Mouse (Mus musculus) limb, embryonic 14.5 days (tissue): ENCODE data around the gene Gm37240. TPM values are rescaled to one million over a fixed set of nuclear protein-coding genes. Genes with fewer than 3 reads are reported as not detected.
A peak's percentile ranks its signal among the peaks of the same experiment; 100 is the strongest.
"Not testable (repeated sequence)": the region's sequence is repeated elsewhere in the genome, so short reads cannot be mapped to it uniquely, and the experiment has no call there.

Source experiments
- ATAC-seq: fragments of 200-750 bp; cut with Nextera tagmentation; 2 replicates; pipeline ENCODE4 v1.8.0; 2017; ENCODE audit warnings: low read depth, moderate number of reproducible peaks, moderate TSS enrichment; ENCODE audit not compliant: low FRiP score
- DNase-seq: peaks from one replicate; pipeline ENCODE4 v3.0.0-alpha.2; 2015; ENCODE audit warnings: low spot score
- H3K27ac ChIP-seq: fragments of 300-500 bp; sonication (generic); replicated peaks from 2 replicates; pipeline ENCODE4 v1.5.1; 2014; ENCODE audit warnings: low read depth, mild to moderate bottlenecking, low read length, moderate library complexity, mixed read lengths
- H3K27me3 ChIP-seq: fragments of 300-500 bp; sonication (generic); 2 replicates; pipeline ENCODE4 v1.6.1; 2014; ENCODE audit warnings: low read length, mixed read lengths; ENCODE audit not compliant: control insufficient read depth, insufficient read depth
- H3K36me3 ChIP-seq: fragments of 300-500 bp; sonication (generic); 2 replicates; pipeline ENCODE4 v1.6.1; 2014; ENCODE audit warnings: mild to moderate bottlenecking, low read length, moderate library complexity, mixed read lengths; ENCODE audit not compliant: control insufficient read depth, insufficient read depth
- H3K4me1 ChIP-seq: fragments of 300-500 bp; sonication (generic); 2 replicates; pipeline ENCODE4 v1.6.1; 2014; ENCODE audit warnings: antibody characterized with exemption, low read length, mixed read lengths; ENCODE audit not compliant: control insufficient read depth, insufficient read depth
- H3K4me2 ChIP-seq: fragments of 300-500 bp; sonication (generic); replicated peaks from 2 replicates; pipeline ENCODE4 v1.6.1; 2014; ENCODE audit warnings: low read depth, mild to moderate bottlenecking, low read length, moderate library complexity; ENCODE audit not compliant: severe bottlenecking
- H3K4me3 ChIP-seq: fragments of 300-500 bp; sonication (generic); replicated peaks from 2 replicates; pipeline ENCODE4 v1.5.1; 2014; ENCODE audit warnings: low read length
- H3K9ac ChIP-seq: fragments of 300-500 bp; sonication (generic); 2 replicates; pipeline ENCODE4 v1.6.1; 2014; ENCODE audit warnings: mild to moderate bottlenecking, low read depth, low read length, moderate library complexity; ENCODE audit not compliant: severe bottlenecking
- H3K9me3 ChIP-seq: fragments of 300-500 bp; sonication (generic); 2 replicates; pipeline ENCODE4 v1.6.1; 2016; ENCODE audit warnings: low read length; ENCODE audit not compliant: control insufficient read depth
- POLR2A ChIP-seq: fragments of 200-500 bp; IDR thresholded peaks from 2 replicates; pipeline ENCODE4 v1.8.0; 2012; ENCODE audit warnings: inconsistent platforms, mild to moderate bottlenecking, moderate library complexity, borderline replicate concordance; ENCODE audit not compliant: insufficient read depth, insufficient read length; ENCODE audit errors: extremely low read depth
- WGBS: fragments of 180-500 bp; shearing (Covaris S2); extraction: QIAGEN DNeasy Blood & Tissue Kit; methylation state at CpG from one replicate; pipeline ENCODE4 v1.1.7; 2014; 5-methylcytosine and 5-hydroxymethylcytosine counted together
- polyA plus RNA-seq, 2 experiments: library from polyadenylated mRNA; depleted of rRNA in 1 of 2; stranded (reverse) in 1 of 2; unstranded in 1 of 2; fragments of >200 nt; fragmentation: Nextera tagmentation in 1 of 2; extraction: Ambion mirVana in 1 of 2; gene quantifications; 2 replicates each; pipeline versions ENCODE4 v1.2.1 to v1.2.3; 2012 to 2014

The Gm37240 gene
- polyA plus RNA-seq, 2 experiments, result 2.0 to 13.4 TPM

DNA sequence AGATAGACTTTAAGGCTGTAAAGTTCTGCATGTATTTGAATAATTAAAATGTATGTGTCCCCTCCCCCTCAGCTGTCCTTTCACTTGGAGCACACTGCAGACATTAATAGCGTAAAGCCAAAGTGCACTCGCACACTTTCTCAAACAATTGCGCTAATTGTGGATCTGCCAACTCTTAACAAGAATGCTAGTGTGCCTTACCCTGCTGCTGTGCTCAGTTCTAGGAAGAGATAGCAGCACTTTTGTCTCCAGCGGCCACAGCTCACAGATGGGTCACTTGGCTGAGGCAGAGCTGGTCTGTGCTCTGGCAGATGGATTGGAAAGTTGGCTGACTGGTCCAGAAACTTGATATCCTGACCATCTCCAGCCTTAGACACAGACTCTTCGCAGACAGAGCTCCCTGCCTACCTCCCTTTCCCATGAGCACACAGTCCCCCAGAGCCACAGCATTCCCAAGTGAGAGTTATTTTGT is 40.9 kb upstream of the Gm37240 start:
- peaks cover 4% of the 10 kb centered on the region for H3K4me1 ChIP-seq
- ATAC-seq, result no peak
- H3K9ac ChIP-seq, result no peak overlapping the region
- DNase-seq, result no peak
- no peaks in the 10 kb centered on the region for H3K9me3 ChIP-seq
- no peak overlapping the region for H3K27ac ChIP-seq
- H3K4me2 ChIP-seq, result no peak overlapping the region
- TF ChIP-seq POLR2A, result no peak
- H3K4me3 ChIP-seq, result no peak overlapping the region
- no peaks in the 10 kb centered on the region for H3K36me3 ChIP-seq
- 67% methylated on average over 5 of the region's 5 CpGs for WGBS
- H3K27me3 ChIP-seq, result no peaks in the 10 kb centered on the region

DNA sequence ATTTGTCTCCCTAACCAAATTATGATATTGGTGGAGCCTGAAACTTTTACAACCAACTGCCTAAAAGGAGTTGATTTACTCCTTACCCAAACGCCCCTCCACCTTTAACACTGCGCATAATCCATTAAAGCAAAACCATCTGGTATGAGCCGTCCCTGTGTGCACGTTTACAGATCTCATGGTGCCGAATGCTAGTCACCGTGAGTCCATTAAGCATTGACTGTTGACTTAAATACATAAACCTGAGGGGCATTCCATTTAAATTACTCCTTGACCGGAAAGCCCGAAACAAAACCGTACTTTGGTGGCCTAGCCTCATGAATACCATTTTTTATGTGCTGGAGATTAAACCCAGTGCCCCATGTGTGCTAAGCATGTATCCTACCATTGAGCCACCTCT is 40.0 kb upstream of the Gm37240 start:
- Histone ChIP-seq H3K27ac (no peak overlapping the region), H3K9me3 (no peaks in the 10 kb centered on the region), H3K4me1 (peaks cover 5% of the 10 kb centered on the region), H3K27me3 (no peaks in the 10 kb centered on the region), H3K9ac (no peak overlapping the region), H3K4me2 (no peak overlapping the region), H3K4me3 (no peak overlapping the region), H3K36me3 (no peaks in the 10 kb centered on the region)
- TF ChIP-seq POLR2A, result no peak
- no peak for ATAC-seq
- no peak for DNase-seq
- 11% methylated on average over 9 of the region's 9 CpGs for WGBS

DNA sequence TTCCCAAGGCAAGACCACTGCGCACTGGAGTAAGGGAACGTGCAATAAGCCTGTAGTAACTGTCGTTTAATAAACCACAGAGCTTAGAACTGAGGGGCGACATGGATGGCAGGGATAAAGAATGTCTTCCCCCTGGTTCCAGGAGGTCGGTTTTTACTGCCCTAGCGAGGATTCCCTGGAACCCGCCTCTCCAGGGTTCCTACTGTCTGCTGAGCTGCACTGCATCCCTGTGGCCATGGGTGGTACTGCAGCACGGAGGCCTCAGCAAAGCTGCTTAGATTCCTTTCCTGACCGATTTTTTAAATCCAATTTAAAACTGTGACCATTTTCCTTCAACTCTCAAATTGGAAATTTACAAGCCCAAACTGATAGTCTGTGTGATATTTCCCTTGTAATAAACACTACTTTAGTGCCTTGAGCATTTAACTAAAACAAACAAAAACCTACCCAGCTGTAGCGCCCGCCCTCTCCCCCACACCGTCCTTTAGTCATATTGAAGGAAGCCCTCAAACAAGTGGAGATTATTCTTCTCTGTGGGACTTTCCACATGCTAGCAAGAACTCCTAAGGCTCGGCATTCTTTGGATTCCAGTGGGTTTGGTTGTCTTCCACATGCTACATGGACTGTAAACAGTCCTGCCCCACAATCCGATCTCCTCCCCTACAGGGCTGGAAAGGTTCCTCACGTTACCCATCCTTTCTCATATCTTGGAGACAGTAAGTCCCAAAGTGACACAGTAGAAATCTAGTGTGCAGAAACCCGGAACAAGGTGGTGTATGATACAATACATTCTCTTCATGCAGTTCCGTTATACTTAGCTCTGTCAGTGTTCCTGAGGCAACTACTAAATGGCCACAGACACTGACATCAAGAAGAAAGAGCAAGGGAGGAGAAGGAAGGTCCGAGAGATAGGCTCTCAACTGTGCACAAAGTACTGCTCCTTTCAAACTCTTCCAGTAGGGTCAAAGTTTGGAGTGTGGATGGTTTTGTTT is 36.9 kb upstream of the Gm37240 start:
- ATAC-seq (peak; percentile 37; the same call in 1 of the 2 replicates), DNase-seq (peak; percentile 76)
- peak overlapping the region; percentile 37 for H3K4me2 ChIP-seq
- H3K4me1 ChIP-seq, result peaks cover 5% of the 10 kb centered on the region
- no peak overlapping the region for H3K27ac ChIP-seq
- no peak overlapping the region; the same call in 1 of the 2 replicates for H3K4me3 ChIP-seq
- 40% methylated on average over 18 of the region's 18 CpGs for whole genome bisulfite sequencing
- TF ChIP-seq POLR2A, result no peak
- no peak overlapping the region for H3K9ac ChIP-seq
- H3K36me3 ChIP-seq, result no peaks in the 10 kb centered on the region
- H3K9me3 ChIP-seq, result no peaks in the 10 kb centered on the region
- no peaks in the 10 kb centered on the region for H3K27me3 ChIP-seq

DNA sequence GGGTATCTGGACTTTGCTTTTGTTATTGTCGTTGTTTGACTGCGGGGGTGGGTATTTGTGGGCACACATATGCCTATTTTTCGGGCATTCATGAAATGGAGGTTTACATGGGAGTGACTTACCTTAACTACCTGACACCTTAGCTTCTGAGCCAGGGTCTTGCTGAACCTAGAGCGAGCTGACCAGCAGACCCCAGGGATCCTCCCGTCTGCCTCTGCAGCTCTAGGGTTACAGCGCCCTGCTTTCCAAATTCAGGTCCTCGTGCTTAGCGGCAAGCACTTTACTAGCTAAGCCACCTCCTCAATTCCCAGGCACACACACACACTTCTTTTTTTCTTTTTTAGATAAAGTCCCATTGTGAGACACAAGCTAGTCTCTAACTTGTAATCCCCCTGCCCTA is 36.0 kb upstream of the Gm37240 start:
- H3K27me3 ChIP-seq, result no peaks in the 10 kb centered on the region
- no peak for ATAC-seq
- no peaks in the 10 kb centered on the region for H3K9me3 ChIP-seq
- H3K9ac ChIP-seq, result no peak overlapping the region
- no peak for DNase-seq
- H3K4me2 ChIP-seq, result no peak overlapping the region; the same call in 1 of the 2 replicates
- H3K36me3 ChIP-seq, result no peaks in the 10 kb centered on the region
- 57% methylated on average over 8 of the region's 8 CpGs for WGBS
- H3K4me3 ChIP-seq, result no peak overlapping the region
- H3K4me1 ChIP-seq, result peaks cover 5% of the 10 kb centered on the region
- no peak overlapping the region for H3K27ac ChIP-seq
- TF ChIP-seq POLR2A, result no peak

DNA sequence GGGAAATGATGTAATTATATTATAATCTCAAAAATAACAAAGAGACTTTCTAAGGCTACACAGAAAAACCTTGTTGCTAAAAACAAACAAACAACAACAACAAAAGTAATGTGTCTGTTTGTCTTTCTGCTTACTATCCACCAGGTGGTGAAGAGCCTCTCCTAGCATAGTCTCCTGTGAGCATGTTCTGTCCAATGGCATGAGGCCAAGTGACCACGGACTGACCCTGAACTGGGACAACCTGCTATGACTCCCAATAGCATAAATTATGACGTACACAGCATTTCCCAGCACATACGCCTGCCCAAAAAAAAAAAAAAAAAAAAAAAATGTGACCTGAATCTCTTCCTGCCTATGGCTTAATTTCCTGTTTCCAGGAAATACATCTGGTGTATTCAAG is 35.0 kb upstream of the Gm37240 start:
- no peaks in the 10 kb centered on the region for H3K9me3 ChIP-seq
- no peak overlapping the region for H3K27ac ChIP-seq
- no peak overlapping the region for H3K9ac ChIP-seq
- no peaks in the 10 kb centered on the region for H3K27me3 ChIP-seq
- DNase-seq (no peak), ATAC-seq (no peak)
- H3K4me3 ChIP-seq, result no peak overlapping the region
- H3K36me3 ChIP-seq, result no peaks in the 10 kb centered on the region
- WGBS, result 71% methylated on average over 3 of the region's 3 CpGs
- no peak for TF ChIP-seq POLR2A
- peaks cover 5% of the 10 kb centered on the region for H3K4me1 ChIP-seq
- H3K4me2 ChIP-seq, result no peak overlapping the region

DNA sequence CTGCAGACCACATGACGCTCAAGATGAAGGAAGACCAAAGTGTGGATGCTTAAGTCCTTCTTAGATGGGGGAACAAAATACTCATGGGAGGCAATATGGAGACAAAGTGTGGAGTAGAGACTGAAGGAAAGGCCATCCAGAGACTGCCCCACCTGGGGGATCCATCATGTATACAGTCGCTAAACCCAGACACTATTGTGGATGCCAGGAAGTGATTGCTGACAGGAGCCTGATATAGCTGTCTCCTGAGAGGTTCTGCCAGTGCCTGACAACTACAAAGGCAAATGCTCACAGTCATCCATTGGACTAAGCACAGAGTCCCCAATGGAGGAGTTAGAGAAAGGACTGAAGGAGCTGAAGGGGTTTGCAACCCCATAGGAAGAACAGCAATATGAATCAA is 33.4 kb upstream of the Gm37240 start:
- H3K9ac ChIP-seq, H3K4me3 ChIP-seq, H3K9me3 ChIP-seq, DNase-seq, H3K36me3 ChIP-seq, H3K4me1 ChIP-seq, H3K27me3 ChIP-seq, H3K4me2 ChIP-seq, H3K27ac ChIP-seq, ATAC-seq: not testable (repeated sequence)
- WGBS, result 93% methylated on average over 2 of the region's 2 CpGs
